ENCODE assay signal across 30 mouse cellular contexts in the genomic region with DNA sequence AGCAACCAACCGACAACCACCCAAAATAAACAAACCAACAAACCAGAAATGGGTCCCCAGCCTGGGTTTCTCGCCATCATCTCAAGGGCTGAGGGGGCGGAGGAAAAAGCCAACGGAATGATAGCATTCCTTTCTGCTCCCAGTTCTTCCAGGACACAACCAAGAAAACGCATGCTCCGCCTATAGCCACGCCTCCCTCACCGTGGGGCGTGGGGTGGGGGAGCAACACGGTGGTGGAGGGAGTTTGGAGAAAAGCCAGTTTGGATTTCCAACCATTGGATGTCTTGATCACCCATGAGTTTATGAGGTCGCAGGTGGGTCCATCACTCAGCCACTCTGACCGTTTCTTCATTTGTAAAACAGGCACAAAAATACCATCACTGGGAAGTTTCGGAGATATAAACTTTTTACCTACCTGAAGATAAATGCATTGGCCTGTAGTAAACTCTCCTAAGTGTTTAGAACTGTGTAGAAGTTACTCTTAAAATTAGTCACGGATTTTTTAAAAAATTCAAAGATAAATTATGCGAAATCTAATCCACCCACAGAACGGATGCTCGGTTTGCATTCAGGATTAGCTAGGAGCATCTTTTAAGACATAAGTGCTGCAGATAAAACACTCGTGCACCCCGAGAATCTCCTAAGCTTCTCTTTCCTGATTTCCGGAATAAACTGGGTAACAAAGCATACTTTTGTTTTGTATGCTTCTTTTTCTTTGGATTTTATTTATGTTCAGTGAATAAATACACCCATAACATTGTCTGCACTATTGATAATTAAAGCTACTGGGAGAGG. TPM values are rescaled to one million over a fixed set of nuclear protein-coding genes. Genes with fewer than 3 reads are reported as not detected.
"Had no signal": no experiment of that assay in that cellular context is flagged by ENCODE, and none has a peak within 500 bp of the region (broad histone marks: within the 10 kb centered on the region; RNA-seq: fewer than 3 reads in every experiment).

No protein-coding gene starts in this region.

- H3K9me3 ChIP-seq: liver, embryonic 13.5 days; midbrain, embryonic 13.5 days; neural tube, embryonic 13.5 days; stomach, embryonic 15.5 days had no signal

- H3K4me1 ChIP-seq: liver, embryonic 13.5 days; midbrain, embryonic 13.5 days; neural tube, embryonic 13.5 days; stomach, embryonic 15.5 days had no signal

- H3K4me3 ChIP-seq: left cerebral cortex, adult 2 months; liver, embryonic 13.5 days; midbrain, embryonic 13.5 days; myocyte; neural tube, embryonic 13.5 days; stomach, embryonic 15.5 days had no signal

- H3K27me3 ChIP-seq: midbrain, embryonic 13.5 days; neural tube, embryonic 13.5 days; stomach, embryonic 15.5 days had no signal

- DNase-seq: kidney, adult 2 months; kidney, postnatal 25 days; layer of hippocampus, postnatal 36 days; liver, embryonic 13.5 days; lung, adult 2 months; lung, postnatal 14 days; lung, postnatal 4 days; retina, postnatal 1 day; right cerebral cortex, postnatal 25 days; spleen, adult 18-20 months; thymus, postnatal 25 days had no signal

- H3K36me3 ChIP-seq: liver, embryonic 13.5 days; midbrain, embryonic 13.5 days; neural tube, embryonic 13.5 days; stomach, embryonic 15.5 days had no signal

- H3K27ac ChIP-seq: kidney, postnatal 0 days; left cerebral cortex, adult 2 months; liver, embryonic 13.5 days; midbrain, embryonic 13.5 days; neural tube, embryonic 13.5 days; stomach, embryonic 15.5 days had no signal

- ATAC-seq: intestine, postnatal 0 days; midbrain, embryonic 13.5 days; midbrain, embryonic 16.5 days had no signal

RNA-seq across cellular contexts. Expression of gene Gm9817, which starts 54.9 kb away (rescaled TPM):
- total RNA-seq: layer of hippocampus, adult 8-10 months; left cerebral cortex, adult 2 months; left cerebral cortex, postnatal 36 days; liver, adult 2 months; megakaryocyte progenitor cell, adult 5-6 weeks; megakaryocyte-erythroid progenitor cell, adult 5-6 weeks; monocyte, adult 5-6 weeks; neutrophil, adult 5-6 weeks had no signal
- polyA plus RNA-seq: kidney, adult 2 months; limb, embryonic 11.5 days; liver, adult 2 months; liver, embryonic 13.5 days; liver, embryonic 16.5 days; lung, embryonic 16.5 days; midbrain, embryonic 13.5 days; midbrain, embryonic 16.5 days; neural tube, embryonic 13.5 days; thymus, postnatal 0 days had no signal
